Mouse (Mus musculus) intestine, embryonic 14.5 days (tissue): Measurements from ENCODE around the gene Fmnl2. TPM values are rescaled to one million over a fixed set of nuclear protein-coding genes. Genes with fewer than 3 reads are reported as not detected.
A peak's percentile ranks its signal among the peaks of the same experiment; 100 is the strongest.

Experiments used
- ATAC-seq: fragments of 200-750 bp; cut with Nextera tagmentation; replicated peaks from 2 replicates; pipeline ENCODE4 v1.8.0; 2017; ENCODE audit warnings: low read depth, moderate number of reproducible peaks, moderate TSS enrichment, moderate library complexity; ENCODE audit not compliant: low FRiP score, low TSS enrichment
- DNase-seq: peaks from one replicate; pipeline ENCODE4 v3.0.0-alpha.2; 2018; ENCODE audit warnings: low spot score
- H3K27ac ChIP-seq: fragments of 300-500 bp; sonication (generic); 2 replicates; pipeline ENCODE4 v1.5.1; 2014; ENCODE audit warnings: low read depth, mild to moderate bottlenecking, control low read depth
- H3K27me3 ChIP-seq: fragments of 300-500 bp; sonication (generic); replicated peaks from 2 replicates; pipeline ENCODE4 v1.6.1; 2014; ENCODE audit warnings: low read length, control low read depth; ENCODE audit not compliant: control insufficient read depth, insufficient read depth
- H3K36me3 ChIP-seq: fragments of 300-500 bp; sonication (generic); 2 replicates; pipeline ENCODE4 v1.6.1; 2014; ENCODE audit warnings: low read length, control low read depth; ENCODE audit not compliant: control insufficient read depth, insufficient read depth
- H3K4me1 ChIP-seq: fragments of 300-500 bp; sonication (generic); replicated peaks from 2 replicates; pipeline ENCODE4 v1.6.1; 2014; ENCODE audit warnings: low read length, control low read depth, mixed read lengths; ENCODE audit not compliant: control insufficient read depth, insufficient read depth
- H3K4me2 ChIP-seq: fragments of 300-500 bp; sonication (generic); 2 replicates; pipeline ENCODE4 v1.6.1; 2014; ENCODE audit warnings: low read length
- H3K4me3 ChIP-seq: fragments of 300-500 bp; sonication (generic); 2 replicates; pipeline ENCODE4 v1.5.1; 2014; ENCODE audit warnings: low read depth, low read length, control low read depth, mixed read lengths
- H3K9ac ChIP-seq: fragments of 300-500 bp; sonication (generic); 2 replicates; pipeline ENCODE4 v1.6.1; 2014; ENCODE audit warnings: mild to moderate bottlenecking, low read length
- H3K9me3 ChIP-seq: fragments of 300-500 bp; sonication (generic); 2 replicates; pipeline ENCODE4 v1.6.1; 2016; ENCODE audit warnings: low read length, control low read depth; ENCODE audit not compliant: control insufficient read depth
- WGBS: fragments of 180-500 bp; shearing (Covaris S2); extraction: QIAGEN DNeasy Blood & Tissue Kit; methylation state at CpG from one replicate; pipeline ENCODE4 v1.1.7; 2014; 5-methylcytosine and 5-hydroxymethylcytosine counted together
- polyA plus RNA-seq: library from polyadenylated mRNA; unstranded; fragments of >200 nt; fragmentation: Nextera tagmentation; extraction: Ambion mirVana; gene quantifications from 2 replicates; pipeline ENCODE4 v1.2.1, GENCODE M21; 2014

Gene Fmnl2
- polyA plus RNA-seq, 1 experiment from 2014 or later = 6.1 TPM

GRCm38 (mm10) chr2:53101885-53102740 lies 244.5 kb downstream of the Fmnl2 start:
- no peaks in the 10 kb centered on the region for H3K27me3 ChIP-seq
- WGBS = 86% methylated on average over 11 of the region's 11 CpGs
- H3K9ac ChIP-seq = no peak overlapping the region
- ATAC-seq (no peak), DNase-seq (no peak)
- peaks cover 36% of the 10 kb centered on the region for H3K36me3 ChIP-seq
- H3K4me3 ChIP-seq = no peak overlapping the region
- no peaks in the 10 kb centered on the region for H3K9me3 ChIP-seq
- no peaks in the 10 kb centered on the region for H3K4me1 ChIP-seq
- no peak overlapping the region for H3K27ac ChIP-seq
- H3K4me2 ChIP-seq = no peak overlapping the region

- 96% methylated on average over 2 of the region's 2 CpGs for WGBS
- ATAC-seq (no peak), DNase-seq (no peak)
- H3K9me3 ChIP-seq = no peaks in the 10 kb centered on the region
- no peak overlapping the region for H3K27ac ChIP-seq
- no peaks in the 10 kb centered on the region for H3K27me3 ChIP-seq
- no peak overlapping the region for H3K4me3 ChIP-seq
- H3K9ac ChIP-seq = no peak overlapping the region
- H3K36me3 ChIP-seq = peaks cover 39% of the 10 kb centered on the region
- H3K4me2 ChIP-seq = no peak overlapping the region
- no peaks in the 10 kb centered on the region for H3K4me1 ChIP-seq
These were observed 245.2 kb downstream of the Fmnl2 start for GRCm38 (mm10) chr2:53102901-53103300.

GRCm38 (mm10) chr2:53105408-53105807 lies 247.7 kb downstream of the Fmnl2 start:
- no peaks in the 10 kb centered on the region for H3K27me3 ChIP-seq
- H3K4me3 ChIP-seq = no peak overlapping the region
- H3K36me3 ChIP-seq = peaks cover 44% of the 10 kb centered on the region
- no peak for ATAC-seq
- no peak overlapping the region for H3K9ac ChIP-seq
- H3K4me2 ChIP-seq = no peak overlapping the region
- no peaks in the 10 kb centered on the region for H3K4me1 ChIP-seq
- H3K27ac ChIP-seq = no peak overlapping the region
- DNase-seq = peak; percentile 32
- H3K9me3 ChIP-seq = no peaks in the 10 kb centered on the region
- WGBS = 90% methylated on average over 10 of the region's 10 CpGs

- Histone ChIP-seq H3K9ac (no peak overlapping the region), H3K4me3 (no peak overlapping the region), H3K36me3 (peaks cover 44% of the 10 kb centered on the region), H3K4me2 (no peak overlapping the region), H3K4me1 (no peaks in the 10 kb centered on the region), H3K27me3 (no peaks in the 10 kb centered on the region), H3K9me3 (no peaks in the 10 kb centered on the region), H3K27ac (no peak overlapping the region)
- ATAC-seq (no peak), DNase-seq (no peak)
- WGBS = 82% methylated on average over 7 of the region's 7 CpGs
These were observed 248.4 kb downstream of the Fmnl2 start for GRCm38 (mm10) chr2:53106056-53106455.

GRCm38 (mm10) chr2:53106472-53106871 lies 248.8 kb downstream of the Fmnl2 start:
- no peaks in the 10 kb centered on the region for H3K9me3 ChIP-seq
- H3K4me1 ChIP-seq = no peaks in the 10 kb centered on the region
- no peak overlapping the region for H3K27ac ChIP-seq
- ATAC-seq = no peak
- H3K36me3 ChIP-seq = peaks cover 44% of the 10 kb centered on the region
- no peak overlapping the region for H3K4me3 ChIP-seq
- no peaks in the 10 kb centered on the region for H3K27me3 ChIP-seq
- 93% methylated on average over 8 of the region's 8 CpGs for WGBS
- no peak overlapping the region for H3K4me2 ChIP-seq
- H3K9ac ChIP-seq = no peak overlapping the region
- DNase-seq = peak; percentile 34

GRCm38 (mm10) chr2:53108547-53108946 lies 250.9 kb downstream of the Fmnl2 start:
- no peaks in the 10 kb centered on the region for H3K27me3 ChIP-seq
- H3K27ac ChIP-seq = no peak overlapping the region
- H3K9ac ChIP-seq = no peak overlapping the region
- peaks cover 45% of the 10 kb centered on the region for H3K36me3 ChIP-seq
- no peak overlapping the region for H3K4me2 ChIP-seq
- H3K4me1 ChIP-seq = no peaks in the 10 kb centered on the region
- no peak for DNase-seq
- no peaks in the 10 kb centered on the region for H3K9me3 ChIP-seq
- H3K4me3 ChIP-seq = no peak overlapping the region
- 79% methylated on average over 5 of the region's 5 CpGs for WGBS
- ATAC-seq = no peak

GRCm38 (mm10) chr2:53121797-53122196 lies 264.1 kb downstream of the Fmnl2 start:
- Histone ChIP-seq H3K4me3 (no peak overlapping the region), H3K27ac (no peak overlapping the region), H3K9me3 (no peaks in the 10 kb centered on the region), H3K27me3 (no peaks in the 10 kb centered on the region), H3K4me2 (no peak overlapping the region), H3K9ac (no peak overlapping the region), H3K4me1 (no peaks in the 10 kb centered on the region), H3K36me3 (peaks cover 41% of the 10 kb centered on the region)
- WGBS = 75% methylated on average over 5 of the region's 5 CpGs
- ATAC-seq (no peak), DNase-seq (peak; percentile 70)

GRCm38 (mm10) chr2:53125998-53126397 lies 268.3 kb downstream of the Fmnl2 start:
- 84% methylated on average over 3 of the region's 3 CpGs for WGBS
- Histone ChIP-seq H3K4me1 (no peaks in the 10 kb centered on the region), H3K27ac (no peak overlapping the region), H3K4me3 (no peak overlapping the region), H3K9me3 (no peaks in the 10 kb centered on the region), H3K9ac (no peak overlapping the region), H3K27me3 (no peaks in the 10 kb centered on the region), H3K36me3 (peaks cover 36% of the 10 kb centered on the region), H3K4me2 (no peak overlapping the region)
- DNase-seq = no peak
- ATAC-seq = no peak

GRCm38 (mm10) chr2:53129070-53129469 lies 271.4 kb downstream of the Fmnl2 start:
- no peak overlapping the region for H3K4me2 ChIP-seq
- ATAC-seq = peak; percentile 74
- no peaks in the 10 kb centered on the region for H3K9me3 ChIP-seq
- H3K27ac ChIP-seq = no peak overlapping the region
- H3K9ac ChIP-seq = no peak overlapping the region
- DNase-seq = no peak
- peaks cover 52% of the 10 kb centered on the region for H3K36me3 ChIP-seq
- no peaks in the 10 kb centered on the region for H3K4me1 ChIP-seq
- no peaks in the 10 kb centered on the region for H3K27me3 ChIP-seq
- 49% methylated on average over 6 of the region's 6 CpGs for WGBS
- H3K4me3 ChIP-seq = no peak overlapping the region
